Mouse (Mus musculus) bone marrow macrophage, adult 2 months (primary cell): ENCODE results near the gene 6330409D20Rik. TPM values are rescaled to one million over a fixed set of nuclear protein-coding genes. Genes with fewer than 3 reads are reported as not detected.

Experiments used
- H3K27ac ChIP-seq: 2 replicates; pipeline ENCODE4 v1.5.1; 2012; ENCODE audit warnings: low read depth, low read length; ENCODE audit not compliant: insufficient read depth
- H3K4me1 ChIP-seq: 2 replicates; pipeline ENCODE4 v1.6.1; 2012; ENCODE audit warnings: low read length; ENCODE audit not compliant: control insufficient read depth, insufficient read depth
- H3K4me3 ChIP-seq: 2 replicates; pipeline ENCODE4 v1.5.1; 2012; ENCODE audit warnings: mild to moderate bottlenecking, low read length, moderate library complexity; ENCODE audit not compliant: insufficient read depth
- CTCF ChIP-seq: IDR thresholded peaks from 2 replicates; pipeline ENCODE4 v1.5.1; 2012; ENCODE audit warnings: low read depth, mild to moderate bottlenecking, low read length, moderate library complexity
- POLR2A ChIP-seq: IDR thresholded peaks from 2 replicates; pipeline ENCODE4 v1.6.1; 2012; ENCODE audit warnings: mild to moderate bottlenecking, low read depth, low read length, borderline replicate concordance
- polyA plus RNA-seq: library from polyadenylated mRNA; stranded (reverse); fragments of >200 nt; gene quantifications from 2 replicates; pipeline ENCODE4 v1.2.4, GENCODE M21; 2012; ENCODE audit not compliant: missing spikeins, insufficient read depth, insufficient read length

Gene 6330409D20Rik
- polyA plus RNA-seq, 1 experiment = not detected

- Histone ChIP-seq H3K4me3 (no peak overlapping the region), H3K4me1 (peaks cover 6% of the 10 kb centered on the region), H3K27ac (no peak overlapping the region)
- no peak for TF ChIP-seq POLR2A
- no peak for TF ChIP-seq CTCF
Measured at GRCm38 (mm10) chr2:32772626-32773279, 31.9 kb upstream of the 6330409D20Rik start.

DNA sequence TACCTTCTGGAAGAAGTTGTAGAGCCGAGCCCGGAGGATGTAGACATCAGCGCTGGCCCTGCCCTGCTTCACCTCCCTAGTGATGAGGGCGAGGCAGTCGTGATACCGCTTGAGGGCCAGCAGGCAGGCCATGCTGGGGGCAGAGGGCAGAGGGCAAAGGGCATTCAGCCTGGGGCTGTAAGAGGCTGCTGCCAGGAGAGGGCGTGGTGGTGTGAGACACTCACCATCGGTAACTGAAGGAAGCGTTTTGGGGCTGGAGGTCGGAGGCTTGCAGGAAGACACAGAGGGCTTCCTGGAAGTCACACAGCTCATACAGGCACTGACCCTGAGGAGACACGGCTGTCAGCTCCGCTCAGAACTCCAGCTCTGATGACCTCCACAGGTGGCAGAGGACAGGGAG lies 31.1 kb upstream of the 6330409D20Rik start:
- no peak overlapping the region for H3K4me3 ChIP-seq
- no peak for TF ChIP-seq POLR2A
- TF ChIP-seq CTCF = no peak
- H3K27ac ChIP-seq = no peak overlapping the region
- peaks cover 6% of the 10 kb centered on the region for H3K4me1 ChIP-seq

GRCm38 (mm10) chr2:32769327-32770085 lies 28.7 kb upstream of the 6330409D20Rik start:
- TF ChIP-seq POLR2A (no peak), CTCF (no peak)
- Histone ChIP-seq H3K4me3 (no peak overlapping the region), H3K4me1 (no peaks in the 10 kb centered on the region), H3K27ac (no peak overlapping the region)

DNA sequence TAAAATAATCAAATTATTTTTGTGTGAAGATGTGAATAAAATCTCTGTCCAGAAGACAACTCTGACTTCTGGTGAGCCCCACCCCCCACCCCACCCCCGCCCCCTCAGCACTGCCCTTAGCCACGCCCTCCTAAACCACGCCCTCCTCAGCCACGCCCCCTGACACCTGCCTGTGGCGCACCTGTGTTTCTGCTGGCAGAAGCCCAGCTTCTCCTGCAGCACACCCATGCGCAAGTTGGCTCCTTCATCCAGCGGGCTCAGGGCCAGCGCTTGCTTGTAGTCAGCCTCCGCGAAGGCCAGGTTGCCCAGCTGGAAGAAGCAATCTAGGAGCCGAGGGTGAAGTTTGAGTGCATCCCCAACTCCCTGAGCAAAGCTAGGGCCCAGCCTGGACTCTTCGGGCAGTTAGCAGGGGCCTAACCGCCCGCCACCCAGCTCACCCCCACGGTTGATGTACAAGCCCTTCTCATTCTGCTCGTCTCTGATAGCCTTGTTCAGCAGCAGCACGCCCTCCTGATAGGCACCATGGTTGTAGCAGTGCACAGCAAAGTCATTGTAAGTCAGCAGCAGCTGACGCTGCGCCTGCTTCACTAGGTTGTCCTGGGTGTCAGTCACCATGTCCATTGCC lies 28.0 kb upstream of the 6330409D20Rik start:
- Histone ChIP-seq H3K27ac (no peak overlapping the region), H3K4me3 (no peak overlapping the region), H3K4me1 (no peaks in the 10 kb centered on the region)
- TF ChIP-seq CTCF (no peak), POLR2A (no peak)

DNA sequence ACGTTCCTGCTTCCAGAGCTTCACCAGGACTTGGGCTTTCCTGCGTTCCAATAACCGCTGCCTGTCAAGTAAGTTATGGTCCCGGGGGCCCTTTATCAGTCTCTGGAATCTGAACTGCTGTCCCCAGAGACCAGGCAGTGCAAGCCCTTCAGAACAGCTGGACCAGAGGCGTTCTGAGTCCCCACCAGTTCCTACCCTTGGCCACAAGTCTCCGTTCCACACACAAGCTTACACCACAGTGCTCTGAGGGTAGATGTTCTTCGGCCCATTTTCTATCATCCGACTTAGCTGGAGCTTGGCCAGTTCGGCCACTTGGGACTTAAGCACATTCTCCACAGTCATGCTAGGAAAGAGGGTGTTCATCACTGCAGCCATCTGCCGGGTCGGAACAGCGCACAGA lies 26.4 kb upstream of the 6330409D20Rik start:
- Histone ChIP-seq H3K4me3 (no peak overlapping the region), H3K27ac (no peak overlapping the region), H3K4me1 (no peaks in the 10 kb centered on the region)
- TF ChIP-seq POLR2A = no peak
- no peak for TF ChIP-seq CTCF

DNA sequence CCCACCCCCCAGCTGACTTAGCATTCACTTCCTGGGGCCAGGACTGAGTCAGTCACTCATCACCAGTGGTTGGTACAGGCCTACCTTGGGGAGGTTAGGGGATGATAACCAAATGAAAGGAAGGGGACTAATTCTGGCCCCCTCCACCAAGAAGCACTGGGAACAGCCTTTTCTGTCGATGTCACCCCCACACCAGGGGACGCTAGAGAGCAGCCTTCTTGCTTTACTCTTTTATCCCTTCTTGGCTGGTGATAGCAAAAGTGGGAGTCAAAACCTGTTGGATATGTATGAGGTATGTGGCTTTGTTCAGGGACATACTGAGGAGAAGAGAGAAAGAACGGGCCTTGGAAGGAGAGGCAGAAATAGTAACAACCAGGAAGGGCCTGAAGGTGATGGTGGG lies 22.5 kb upstream of the 6330409D20Rik start:
- H3K4me1 ChIP-seq = peaks cover 9% of the 10 kb centered on the region
- H3K4me3 ChIP-seq = no peak overlapping the region
- no peak overlapping the region for H3K27ac ChIP-seq
- TF ChIP-seq CTCF = no peak; the same call in 1 of the 2 replicates
- no peak for TF ChIP-seq POLR2A

DNA sequence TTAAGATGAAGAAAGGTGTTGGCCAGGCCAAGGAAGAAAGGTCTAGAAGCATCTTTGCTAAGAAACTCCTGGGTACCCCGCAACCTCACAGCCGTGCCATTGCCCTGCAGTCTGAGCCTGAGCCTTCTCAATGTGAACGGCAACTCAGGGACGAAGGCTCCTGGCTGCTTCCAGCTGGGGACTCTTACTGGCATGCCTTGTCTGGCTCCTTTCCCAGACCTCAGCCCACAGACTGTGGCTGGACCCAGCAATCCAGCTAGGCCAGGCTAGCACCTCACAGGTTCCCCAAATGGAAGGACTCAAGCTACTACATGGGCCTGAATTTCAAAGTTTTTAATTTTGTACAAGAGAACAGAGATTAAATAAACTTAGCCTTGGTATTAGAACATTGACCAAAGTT lies 21.0 kb upstream of the 6330409D20Rik start:
- Histone ChIP-seq H3K4me3 (no peak overlapping the region), H3K4me1 (peaks cover 10% of the 10 kb centered on the region), H3K27ac (no peak overlapping the region)
- TF ChIP-seq POLR2A (no peak), CTCF (no peak)

DNA sequence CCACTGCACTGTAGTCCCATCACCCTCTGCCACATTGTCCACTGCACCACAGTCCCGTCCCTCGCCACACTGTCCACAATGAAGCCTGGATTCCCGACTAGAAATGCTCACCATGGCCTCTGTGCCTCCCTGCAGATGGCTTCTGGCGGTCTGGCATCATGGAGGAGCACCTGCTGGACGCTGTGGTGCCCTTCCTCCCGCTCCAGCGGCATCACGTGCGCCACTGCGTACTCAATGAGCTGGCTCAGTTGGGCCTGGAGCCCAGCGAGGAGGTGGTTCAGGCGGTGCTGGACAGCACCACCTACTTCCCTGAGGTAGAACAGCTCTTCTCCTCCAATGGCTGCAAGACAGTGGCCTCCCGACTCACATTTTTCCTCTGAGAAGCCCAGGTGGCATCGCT lies 20.5 kb upstream of the 6330409D20Rik start:
- Histone ChIP-seq H3K4me1 (peaks cover 10% of the 10 kb centered on the region), H3K4me3 (no peak overlapping the region), H3K27ac (no peak overlapping the region)
- TF ChIP-seq POLR2A = no peak
- no peak for TF ChIP-seq CTCF

GRCm38 (mm10) chr2:32759001-32759400 lies 18.2 kb upstream of the 6330409D20Rik start:
- Histone ChIP-seq H3K27ac (no peak overlapping the region), H3K4me3 (no peak overlapping the region), H3K4me1 (peaks cover 10% of the 10 kb centered on the region)
- TF ChIP-seq CTCF = no peak
- TF ChIP-seq POLR2A = no peak

DNA sequence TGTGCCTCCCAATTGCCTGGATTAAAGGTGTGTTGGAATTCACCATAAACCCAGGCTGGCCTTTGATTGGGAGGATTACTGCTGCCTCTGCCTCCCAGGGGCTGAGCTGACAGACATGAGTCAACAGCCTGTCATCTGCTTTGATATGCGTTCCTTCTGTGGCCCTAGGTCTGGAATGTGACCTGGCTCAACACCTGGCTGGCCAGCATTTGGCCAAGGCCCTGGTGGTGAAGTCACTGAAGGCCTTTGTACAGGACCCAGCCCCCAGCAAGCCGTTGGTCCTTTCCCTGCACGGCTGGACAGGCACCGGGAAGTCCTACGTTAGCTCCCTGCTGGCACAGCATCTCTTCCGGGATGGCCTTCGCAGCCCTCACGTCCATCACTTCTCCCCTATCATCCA lies 17.7 kb upstream of the 6330409D20Rik start:
- H3K27ac ChIP-seq = no peak overlapping the region
- no peak overlapping the region for H3K4me3 ChIP-seq
- TF ChIP-seq POLR2A (no peak), CTCF (no peak)
- peaks cover 10% of the 10 kb centered on the region for H3K4me1 ChIP-seq
